Mouse (Mus musculus): ENCODE measurements around the gene Iqub. TPM values are rescaled to one million over a fixed set of nuclear protein-coding genes. Genes with fewer than 3 reads are reported as not detected.

Gene Iqub
- polyA plus RNA-seq, 1 experiment from 2014 or later: 3.6 TPM

GRCm38 (mm10) chr6:24451026-24451821, 63.6 kb downstream of the Iqub start:
- Histone ChIP-seq H3K4me1 (replicated peaks) (no peaks in the 10 kb centered on the region), H3K9me3 (no peaks in the 10 kb centered on the region), H3K27ac (no peak overlapping the region), H3K36me3 (no peaks in the 10 kb centered on the region), H3K27me3 (no peaks in the 10 kb centered on the region), H3K4me2 (no peak overlapping the region), H3K4me3 (no peak overlapping the region), H3K9ac (no peak overlapping the region)
- WGBS: 76% methylated on average over 22 of the region's 22 CpGs
- no peak for ATAC-seq (ENCODE audit: low FRiP score)

- Histone ChIP-seq H3K36me3 (no peaks in the 10 kb centered on the region), H3K27me3 (no peaks in the 10 kb centered on the region), H3K27ac (no peak overlapping the region), H3K9ac (no peak overlapping the region), H3K4me2 (no peak overlapping the region), H3K4me1 (replicated peaks) (no peaks in the 10 kb centered on the region), H3K4me3 (no peak overlapping the region), H3K9me3 (no peaks in the 10 kb centered on the region)
- WGBS: 96% methylated on average over 6 of the region's 6 CpGs
- ATAC-seq (ENCODE audit: low FRiP score): no peak
Measured at GRCm38 (mm10) chr6:24450241-24450640, 64.6 kb downstream of the Iqub start.

- Histone ChIP-seq H3K4me3 (no peak overlapping the region), H3K27me3 (no peaks in the 10 kb centered on the region), H3K4me1 (replicated peaks) (no peaks in the 10 kb centered on the region), H3K4me2 (no peak overlapping the region), H3K9me3 (no peaks in the 10 kb centered on the region), H3K27ac (no peak overlapping the region), H3K36me3 (no peaks in the 10 kb centered on the region), H3K9ac (no peak overlapping the region)
- WGBS: 88% methylated on average over 11 of the region's 11 CpGs
- no peak for ATAC-seq (ENCODE audit: low FRiP score)
Measured at GRCm38 (mm10) chr6:24416056-24416455, 98.8 kb downstream of the Iqub start.

- Histone ChIP-seq H3K4me1 (replicated peaks) (no peaks in the 10 kb centered on the region), H3K9me3 (no peaks in the 10 kb centered on the region), H3K36me3 (no peaks in the 10 kb centered on the region), H3K9ac (no peak overlapping the region), H3K4me2 (no peak overlapping the region), H3K4me3 (no peak overlapping the region), H3K27me3 (no peaks in the 10 kb centered on the region), H3K27ac (no peak overlapping the region)
- WGBS: 88% methylated on average over 1 of the region's 1 CpGs
- ATAC-seq (ENCODE audit: low FRiP score): no peak
Measured at GRCm38 (mm10) chr6:24415500-24415899, 99.4 kb downstream of the Iqub start.

GRCm38 (mm10) chr6:24408573-24409427, 106.1 kb downstream of the Iqub start:
- Histone ChIP-seq H3K9ac (no peak overlapping the region), H3K36me3 (no peaks in the 10 kb centered on the region), H3K4me2 (no peak overlapping the region), H3K4me3 (no peak overlapping the region), H3K27me3 (no peaks in the 10 kb centered on the region), H3K9me3 (no peaks in the 10 kb centered on the region), H3K27ac (no peak overlapping the region), H3K4me1 (replicated peaks) (peaks cover 6% of the 10 kb centered on the region)
- ATAC-seq (ENCODE audit: low FRiP score): peak; percentile 59; the same call in 1 of the 2 replicates
- 64% methylated on average over 11 of the region's 11 CpGs for WGBS

GRCm38 (mm10) chr6:24407743-24408142, 107.1 kb downstream of the Iqub start:
- no peak for ATAC-seq (ENCODE audit: low FRiP score)
- no peaks in the 10 kb centered on the region for H3K27me3 ChIP-seq
- peaks cover 6% of the 10 kb centered on the region for H3K4me1 ChIP-seq (replicated peaks)
- no peaks in the 10 kb centered on the region for H3K9me3 ChIP-seq
- H3K9ac ChIP-seq: no peak overlapping the region
- H3K4me2 ChIP-seq: no peak overlapping the region
- H3K4me3 ChIP-seq: no peak overlapping the region
- H3K27ac ChIP-seq: no peak overlapping the region
- H3K36me3 ChIP-seq: no peaks in the 10 kb centered on the region
- WGBS: 78% methylated on average over 3 of the region's 3 CpGs

- Histone ChIP-seq H3K9ac (no peak overlapping the region), H3K9me3 (no peaks in the 10 kb centered on the region), H3K27ac (no peak overlapping the region), H3K36me3 (no peaks in the 10 kb centered on the region), H3K27me3 (no peaks in the 10 kb centered on the region), H3K4me1 (replicated peaks) (no peaks in the 10 kb centered on the region), H3K4me2 (no peak overlapping the region), H3K4me3 (no peak overlapping the region)
- WGBS: 87% methylated on average over 4 of the region's 4 CpGs
- no peak for ATAC-seq (ENCODE audit: low FRiP score)
Measured at GRCm38 (mm10) chr6:24397237-24397647, 117.6 kb downstream of the Iqub start.

Other genes starting within 250 kb of the Iqub start
- 412 and 413 TPM in 2 replicates for gene Ndufa5, start 12.9 kb upstream of the Iqub start, polyA plus RNA-seq (2015; fragmentation: Nextera tagmentation; extraction: Ambion mirVana)
- not detected in 2 replicates for gene Asb15, start 13.1 kb upstream of the Iqub start, polyA plus RNA-seq (2015; fragmentation: Nextera tagmentation; extraction: Ambion mirVana)
- gene Lmod2, start 82.7 kb upstream of the Iqub start, polyA plus RNA-seq (2015; fragmentation: Nextera tagmentation; extraction: Ambion mirVana): not detected in 2 replicates
- gene Wasl, start 149.9 kb upstream of the Iqub start, polyA plus RNA-seq (2015; fragmentation: Nextera tagmentation; extraction: Ambion mirVana): 63.5 and 66.2 TPM in 2 replicates
- not detected in 2 replicates for gene Hyal6, start 218.2 kb upstream of the Iqub start, polyA plus RNA-seq (2015; fragmentation: Nextera tagmentation; extraction: Ambion mirVana)
- gene Hyal4, start 233.3 kb upstream of the Iqub start, polyA plus RNA-seq (2015; fragmentation: Nextera tagmentation; extraction: Ambion mirVana): not detected in 2 replicates

Measured in hindbrain, embryonic 13.5 days (tissue).